Mouse (Mus musculus): ENCODE measurements around the gene Gm17783. TPM values are rescaled to one million over a fixed set of nuclear protein-coding genes. Genes with fewer than 3 reads are reported as not detected.
"Not testable (repeated sequence)": the region's sequence is repeated elsewhere in the genome, so short reads cannot be mapped to it uniquely, and the experiment has no call there.

Gene Gm17783
- polyA plus RNA-seq, 1 experiment from 2014 or later, result not detected

- 87% methylated on average over 5 of the region's 5 CpGs for WGBS
These were observed 38.9 kb downstream of the Gm17783 start, which contains the start of gene Gm609 for GRCm38 (mm10) chr16:45492927-45493326. TSS of gene Gm609 (minus strand) at chr16:45492969.

GRCm38 (mm10) chr16:45476991-45477390 lies 54.9 kb downstream of the Gm17783 start:
- ATAC-seq (ENCODE audit: insufficient number of reproducible peaks, insufficient read depth, low FRiP score, low TSS enrichment, low read depth), result no peak
- Histone ChIP-seq H3K27me3 (no peaks in the 10 kb centered on the region), H3K4me2 (no peak overlapping the region), H3K9me3 (no peaks in the 10 kb centered on the region), H3K9ac (replicated peaks) (no peak overlapping the region), H3K4me3 (replicated peaks) (no peak overlapping the region), H3K36me3 (no peaks in the 10 kb centered on the region), H3K27ac (no peak overlapping the region), H3K4me1 (replicated peaks) (no peaks in the 10 kb centered on the region)

More at GRCm38 (mm10) chr16:45492927-45493326, 38.9 kb downstream of the Gm17783 start, which contains the start of gene Gm609:
- Histone ChIP-seq H3K4me3 (replicated peaks) (no peak within 1 kb of the TSS), H3K9ac (replicated peaks) (no peak within 1 kb of the TSS), H3K27me3 (no peaks in the 10 kb centered on the region), H3K9me3 (no peaks in the 10 kb centered on the region), H3K36me3 (no peaks in the 10 kb centered on the region), H3K27ac (no peak within 1 kb of the TSS), H3K4me2 (no peak within 1 kb of the TSS), H3K4me1 (replicated peaks) (no peaks in the 10 kb centered on the region)
- no peak for ATAC-seq (ENCODE audit: insufficient number of reproducible peaks, insufficient read depth, low FRiP score, low TSS enrichment, low read depth)

GRCm38 (mm10) chr16:45471836-45472235 lies 60.0 kb downstream of the Gm17783 start:
- H3K9ac ChIP-seq (replicated peaks); H3K27me3 ChIP-seq; H3K4me1 ChIP-seq (replicated peaks); H3K4me3 ChIP-seq (replicated peaks); H3K27ac ChIP-seq; ATAC-seq (ENCODE audit: insufficient number of reproducible peaks, insufficient read depth, low FRiP score, low TSS enrichment, low read depth); H3K9me3 ChIP-seq; H3K36me3 ChIP-seq; H3K4me2 ChIP-seq: not testable (repeated sequence)
- 67% methylated on average over 3 of the region's 3 CpGs for WGBS

Other genes with a start within 250 kb of the Gm17783 start
- gene Cd200, start 123.0 kb downstream of the Gm17783 start, polyA plus RNA-seq (2016; fragmentation: Nextera tagmentation; extraction: Ambion mirVana), result 8.8 and 13.6 TPM in 2 replicates
- gene Gm609, start 39.1 kb downstream of the Gm17783 start, polyA plus RNA-seq (2016; fragmentation: Nextera tagmentation; extraction: Ambion mirVana), result not detected in 2 replicates
- not detected in 2 replicates for gene Slc9c1, start 3.3 kb upstream of the Gm17783 start, polyA plus RNA-seq (2016; fragmentation: Nextera tagmentation; extraction: Ambion mirVana)
- gene Gcsam, start 78.3 kb upstream of the Gm17783 start, polyA plus RNA-seq (2016; fragmentation: Nextera tagmentation; extraction: Ambion mirVana), result 0.15 TPM in 1 of 2 replicates, not detected in the other
- gene BC016579, start 122.0 kb upstream of the Gm17783 start, polyA plus RNA-seq (2016; fragmentation: Nextera tagmentation; extraction: Ambion mirVana), result 0.09 and 0.19 TPM in 2 replicates
- 0.20 and 0.27 TPM in 2 replicates for gene Tmprss7, start 161.6 kb upstream of the Gm17783 start, polyA plus RNA-seq (2016; fragmentation: Nextera tagmentation; extraction: Ambion mirVana)
- 30.2 and 33.2 TPM in 2 replicates for gene Tagln3, start 192.6 kb upstream of the Gm17783 start, polyA plus RNA-seq (2016; fragmentation: Nextera tagmentation; extraction: Ambion mirVana)
- gene Abhd10, start 210.9 kb upstream of the Gm17783 start, polyA plus RNA-seq (2016; fragmentation: Nextera tagmentation; extraction: Ambion mirVana), result 37.3 and 41.5 TPM in 2 replicates